Mouse (Mus musculus): ENCODE data around the gene Large2.

The Large2 gene

DNA sequence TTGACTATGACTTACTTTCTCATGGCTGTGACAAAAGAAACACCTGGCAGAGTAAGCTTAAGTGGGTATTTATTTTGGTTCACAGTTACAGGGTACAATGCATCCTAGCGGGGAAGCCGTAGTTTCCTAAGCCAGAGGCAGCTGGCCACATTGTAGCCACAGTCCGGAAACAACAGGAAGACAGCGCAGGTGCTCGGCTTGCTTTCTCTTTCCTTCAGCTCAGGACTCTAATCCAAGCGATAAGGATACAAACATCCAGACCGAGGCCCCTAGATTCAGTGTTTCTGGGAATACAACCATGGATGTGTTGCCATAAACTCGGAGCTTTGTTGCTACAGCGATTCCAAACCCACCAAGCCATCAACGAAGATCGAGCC lies 1.2 kb downstream of the Large2 start:
- ATAC-seq (ENCODE audit: insufficient number of reproducible peaks, low FRiP score, low TSS enrichment): no peak

DNA sequence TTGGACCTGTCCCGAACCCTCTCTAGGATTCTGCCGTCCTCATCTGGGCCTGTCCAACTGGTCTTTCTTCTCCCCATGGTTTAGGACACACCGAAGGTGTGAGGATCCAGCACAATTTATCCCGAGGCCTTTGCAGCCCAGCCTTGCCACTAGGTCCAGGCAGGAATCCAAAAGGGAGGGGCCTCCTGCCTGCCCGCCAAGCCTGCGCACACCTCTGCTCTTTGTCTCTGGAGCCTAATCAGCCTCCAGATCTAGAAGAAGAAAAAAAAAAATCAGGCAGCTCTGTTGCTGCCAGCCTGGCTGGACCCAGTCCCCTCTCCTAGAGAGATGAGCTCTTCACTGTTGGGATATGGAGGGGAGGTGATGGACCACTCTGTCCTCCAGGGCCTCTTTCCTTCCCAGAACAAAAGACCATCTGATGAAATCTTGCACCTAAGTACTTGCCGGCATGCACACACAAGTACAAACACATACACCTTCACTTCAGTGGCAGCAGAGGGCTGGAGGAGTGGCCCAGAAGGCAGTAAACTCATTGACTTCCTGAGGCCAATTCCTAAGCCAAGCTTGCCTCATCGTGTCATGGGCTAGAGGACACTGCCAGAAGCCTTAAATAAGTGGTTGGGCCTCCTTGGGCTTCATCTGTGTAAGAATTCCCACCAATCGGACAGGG lies 1.8 kb downstream of the Large2 start:
- no peak for ATAC-seq (ENCODE audit: insufficient number of reproducible peaks, low FRiP score, low TSS enrichment)

DNA sequence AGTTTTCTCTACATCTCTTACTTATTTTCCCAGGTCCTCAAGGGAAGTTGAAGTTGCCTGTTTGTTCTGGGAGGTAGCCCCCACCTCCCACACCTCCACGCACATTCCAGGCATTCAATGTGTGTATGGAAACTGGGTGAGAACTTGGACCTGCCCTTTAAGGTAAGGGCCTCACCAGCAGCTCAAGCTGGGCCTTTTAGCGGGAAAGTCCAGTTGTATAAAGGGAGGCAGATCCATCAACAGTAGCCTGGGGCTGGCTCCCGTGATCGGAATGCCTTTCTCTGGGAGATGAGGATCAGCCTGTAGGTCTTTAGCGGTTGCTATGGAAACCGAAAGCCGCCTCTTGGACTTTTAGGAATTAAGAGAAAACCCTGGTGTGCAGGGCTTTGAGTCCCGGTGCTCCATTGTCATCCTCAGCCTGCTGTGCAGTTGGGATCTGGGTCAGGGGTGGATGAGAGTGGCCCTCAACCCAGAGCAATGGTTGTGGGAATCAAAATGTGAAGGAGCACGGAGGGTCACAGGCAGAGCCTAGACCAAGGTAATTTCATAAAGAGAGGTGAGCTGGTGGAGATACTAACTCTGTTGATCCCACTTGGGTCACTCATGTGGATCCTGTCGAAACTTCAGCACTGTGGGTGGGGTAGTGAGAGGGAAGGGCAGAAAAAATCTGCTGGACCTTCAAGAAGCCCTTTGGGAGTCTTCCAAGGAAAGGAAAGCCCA lies 2.5 kb downstream of the Large2 start:
- no peak for ATAC-seq (ENCODE audit: insufficient number of reproducible peaks, low FRiP score, low TSS enrichment)

DNA sequence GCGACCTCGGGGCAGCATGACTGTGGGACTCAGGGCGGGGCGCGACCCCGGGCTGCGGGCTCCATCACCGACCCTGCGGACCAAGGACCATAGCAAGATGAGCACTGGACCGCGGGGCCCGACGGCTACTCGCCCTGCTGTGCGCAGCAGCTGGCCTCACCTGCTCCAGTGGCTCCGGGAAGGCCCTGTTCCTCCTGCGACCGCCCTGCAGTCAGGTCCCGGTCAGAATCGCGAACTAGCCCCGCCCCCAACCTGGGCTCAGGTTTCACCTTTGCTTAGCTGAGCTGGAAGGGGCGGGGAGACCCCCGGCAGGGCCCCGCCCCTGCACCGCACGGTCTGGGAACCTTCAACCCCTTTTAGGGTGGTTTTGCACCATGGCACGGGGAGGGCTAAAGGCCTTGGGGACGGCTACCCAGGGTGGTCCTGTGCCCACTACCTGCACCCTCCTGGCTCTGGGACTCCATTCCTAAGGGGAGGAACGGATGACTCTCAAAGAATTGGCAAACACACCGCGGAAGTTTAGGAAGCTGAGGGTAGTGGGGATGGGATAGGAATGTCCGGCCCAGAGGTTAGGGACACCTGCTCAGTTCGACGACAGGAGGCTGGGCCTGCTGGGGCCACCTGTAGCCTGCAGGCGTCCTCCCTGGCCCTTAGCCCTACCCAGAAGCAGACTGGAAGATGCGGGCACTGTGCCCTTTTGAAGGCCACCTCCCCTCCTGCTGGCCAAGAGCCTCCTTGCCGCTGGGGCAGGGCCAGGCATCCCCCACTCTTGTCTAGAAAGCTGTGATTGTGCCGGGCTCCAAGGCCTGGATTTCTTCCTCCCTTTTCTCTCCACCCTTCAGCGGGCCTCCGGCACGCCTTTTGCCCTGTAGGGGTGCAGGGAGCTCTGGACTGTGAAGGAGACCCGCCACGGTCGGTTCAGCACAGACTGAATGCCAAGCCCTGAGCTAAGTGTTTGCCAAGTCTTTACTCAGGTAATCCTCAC lies 3.6 kb downstream of the Large2 start:
- no peak for ATAC-seq (ENCODE audit: insufficient number of reproducible peaks, low FRiP score, low TSS enrichment)

DNA sequence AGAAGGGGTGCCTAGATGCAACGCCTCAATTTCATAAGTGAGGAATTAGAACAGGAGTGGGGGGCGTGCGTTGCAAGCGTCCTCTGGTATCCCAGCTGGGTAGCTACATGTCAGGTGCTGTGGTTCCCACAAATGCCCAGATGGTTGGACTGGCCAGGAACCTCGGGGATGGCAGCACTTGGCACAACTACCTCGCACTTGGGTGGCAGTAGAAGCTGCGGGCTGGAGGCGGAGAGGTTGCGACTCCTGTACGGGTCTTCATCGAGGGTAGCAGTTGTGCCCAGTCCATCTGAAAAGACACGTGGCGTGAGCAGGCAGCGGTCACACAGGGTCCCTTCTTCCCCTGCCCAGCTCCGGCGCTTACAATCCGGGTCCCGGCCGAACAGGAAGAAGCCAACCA lies 4.3 kb downstream of the Large2 start:
- ATAC-seq (ENCODE audit: insufficient number of reproducible peaks, low FRiP score, low TSS enrichment): no peak

DNA sequence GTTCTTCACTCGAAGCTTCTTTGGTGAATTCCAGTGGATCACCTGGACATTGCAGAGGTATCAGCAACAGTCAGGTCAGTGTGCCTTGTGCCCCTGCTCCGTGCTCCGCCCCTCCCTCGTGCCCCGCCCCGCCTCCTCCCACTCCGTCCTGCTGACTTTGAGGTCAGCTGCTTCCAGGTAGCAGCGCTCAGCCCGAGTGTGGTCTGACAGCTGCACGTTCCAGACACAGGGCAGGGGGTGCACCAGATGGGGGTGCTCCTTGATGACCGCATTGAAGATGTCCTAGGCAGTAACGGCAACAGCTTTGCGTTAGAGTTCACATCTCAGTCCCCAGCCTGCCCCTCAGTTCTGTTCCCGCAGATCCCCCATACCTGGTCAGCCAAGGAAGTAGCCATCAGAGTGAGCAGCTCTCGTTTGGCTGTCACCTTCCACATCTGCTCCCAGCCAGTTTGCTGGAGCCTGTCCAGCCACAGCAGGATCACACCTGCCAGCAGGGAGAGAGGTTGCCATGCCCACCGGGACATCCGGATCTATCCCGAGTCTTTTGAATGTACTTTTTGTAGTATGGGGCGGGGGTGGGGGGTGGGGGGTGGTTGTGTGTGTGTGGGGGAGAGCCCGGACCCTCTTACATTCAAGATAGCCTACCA lies 7.2 kb downstream of the Large2 start:
- ATAC-seq (ENCODE audit: insufficient number of reproducible peaks, low FRiP score, low TSS enrichment): no peak

DNA sequence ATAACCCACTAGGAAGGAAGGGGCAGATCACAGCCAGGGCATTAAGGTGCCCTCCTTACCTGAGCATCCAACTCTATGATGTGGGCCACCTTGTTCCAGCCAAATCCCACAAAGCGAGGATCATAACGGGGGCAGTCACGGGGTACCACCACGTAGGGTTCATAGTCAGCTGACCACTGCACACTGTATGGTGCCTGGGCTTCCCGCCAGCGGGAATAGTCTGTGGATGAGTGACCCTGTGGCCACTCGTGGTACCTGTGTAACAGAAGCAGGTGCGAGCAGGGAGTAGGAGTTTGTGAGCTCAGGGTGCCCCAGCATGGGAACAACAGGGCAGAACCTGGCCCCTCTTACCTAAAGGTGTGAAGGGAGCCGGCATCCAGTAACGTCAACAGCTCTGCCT lies 9.1 kb downstream of the Large2 start:
- ATAC-seq (ENCODE audit: insufficient number of reproducible peaks, low FRiP score, low TSS enrichment): no peak

DNA sequence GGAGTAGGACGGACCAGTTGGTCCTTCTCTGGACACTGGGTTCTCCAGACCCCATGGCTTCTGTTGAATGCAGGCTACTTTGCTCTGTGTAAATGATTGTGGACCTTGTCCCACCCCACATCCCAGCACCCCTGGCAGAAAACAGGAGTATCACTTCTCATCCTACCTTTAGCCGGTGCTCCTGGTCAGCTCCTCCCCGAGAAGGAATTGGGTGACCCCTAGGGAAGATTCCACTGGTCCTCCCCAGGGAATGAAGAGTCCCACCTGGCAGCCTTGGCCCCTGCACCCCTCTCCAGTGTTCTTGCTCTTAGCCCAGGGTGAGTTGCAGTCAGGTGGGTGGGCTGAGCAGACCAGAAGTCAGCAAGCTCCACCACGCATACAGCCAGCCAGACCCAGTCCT lies 10.6 kb downstream of the Large2 start:
- ATAC-seq (ENCODE audit: insufficient number of reproducible peaks, low FRiP score, low TSS enrichment): no peak

DNA sequence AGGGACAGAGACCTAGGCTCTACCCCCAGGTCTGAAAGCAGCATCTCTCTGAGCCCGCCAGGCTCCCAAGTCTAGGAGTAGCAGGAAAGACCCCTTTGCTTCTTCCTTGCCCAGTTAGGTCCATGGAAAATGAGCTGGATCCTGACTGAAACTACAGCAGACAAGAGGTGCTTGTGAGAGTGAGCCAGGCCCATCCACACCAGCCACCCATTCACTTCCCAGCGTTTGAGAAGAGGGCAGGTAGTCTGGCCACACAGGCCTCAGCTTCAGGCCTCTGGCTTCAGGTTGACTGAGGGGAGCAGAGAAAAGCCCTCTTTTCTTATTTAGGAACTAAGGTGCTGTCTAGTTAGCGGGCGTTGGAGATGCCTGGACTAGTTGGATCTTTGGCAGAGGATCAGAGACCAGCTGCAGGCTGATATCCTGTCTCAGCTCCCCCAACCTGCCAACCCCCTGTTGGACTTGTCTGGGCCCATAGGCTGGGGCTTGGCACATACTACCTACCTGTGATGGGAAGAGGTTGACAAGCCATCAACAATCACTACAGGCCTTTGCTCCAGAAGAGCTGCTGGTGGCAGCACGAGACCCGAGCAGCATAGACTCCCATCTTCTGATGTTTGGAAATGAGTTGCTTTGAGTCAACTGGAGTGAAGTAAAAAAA lies 12.0 kb downstream of the Large2 start:
- no peak for ATAC-seq (ENCODE audit: insufficient number of reproducible peaks, low FRiP score, low TSS enrichment)

DNA sequence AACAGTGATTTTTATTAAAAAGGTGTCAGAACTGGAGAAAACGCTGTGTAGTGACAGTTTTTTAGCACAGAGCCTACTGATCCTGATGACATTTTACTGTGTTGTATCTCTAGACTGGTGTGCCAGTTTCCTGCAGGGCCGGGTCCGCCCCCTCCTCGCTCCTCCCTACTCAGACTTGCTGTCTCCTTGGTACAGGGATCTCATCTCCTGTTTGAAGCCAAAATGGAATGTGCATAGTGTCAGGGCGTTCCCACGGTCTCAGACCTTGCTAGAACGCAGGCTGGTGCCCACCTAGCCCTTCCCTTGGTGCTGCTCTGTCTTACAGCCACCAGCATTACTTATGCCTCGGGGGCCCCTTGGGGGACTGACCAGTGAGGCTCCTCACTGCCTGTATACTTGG lies 12.9 kb downstream of the Large2 start:
- no peak for ATAC-seq (ENCODE audit: insufficient number of reproducible peaks, low FRiP score, low TSS enrichment)

DNA sequence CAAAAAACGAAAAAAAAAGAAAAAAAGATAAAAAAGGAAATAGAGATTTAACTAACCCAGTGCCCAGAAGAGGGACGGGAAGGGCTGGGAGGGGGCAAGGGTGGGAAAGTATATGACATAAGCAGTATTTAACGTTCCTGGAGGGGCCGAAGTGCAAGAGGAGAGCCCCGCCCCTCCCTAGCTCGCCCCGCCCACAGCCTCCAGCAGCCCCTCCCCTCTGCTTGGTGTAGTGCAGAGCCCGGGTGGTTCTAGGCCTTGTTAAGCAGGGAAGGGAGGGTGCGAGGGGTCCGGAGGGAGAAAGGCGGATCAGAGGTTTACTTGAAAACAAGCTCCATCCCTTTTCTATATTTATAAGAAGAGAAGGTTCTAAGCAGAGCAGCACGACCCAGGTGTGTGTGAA lies 13.8 kb downstream of the Large2 start:
- ATAC-seq (ENCODE audit: insufficient number of reproducible peaks, low FRiP score, low TSS enrichment): no peak

DNA sequence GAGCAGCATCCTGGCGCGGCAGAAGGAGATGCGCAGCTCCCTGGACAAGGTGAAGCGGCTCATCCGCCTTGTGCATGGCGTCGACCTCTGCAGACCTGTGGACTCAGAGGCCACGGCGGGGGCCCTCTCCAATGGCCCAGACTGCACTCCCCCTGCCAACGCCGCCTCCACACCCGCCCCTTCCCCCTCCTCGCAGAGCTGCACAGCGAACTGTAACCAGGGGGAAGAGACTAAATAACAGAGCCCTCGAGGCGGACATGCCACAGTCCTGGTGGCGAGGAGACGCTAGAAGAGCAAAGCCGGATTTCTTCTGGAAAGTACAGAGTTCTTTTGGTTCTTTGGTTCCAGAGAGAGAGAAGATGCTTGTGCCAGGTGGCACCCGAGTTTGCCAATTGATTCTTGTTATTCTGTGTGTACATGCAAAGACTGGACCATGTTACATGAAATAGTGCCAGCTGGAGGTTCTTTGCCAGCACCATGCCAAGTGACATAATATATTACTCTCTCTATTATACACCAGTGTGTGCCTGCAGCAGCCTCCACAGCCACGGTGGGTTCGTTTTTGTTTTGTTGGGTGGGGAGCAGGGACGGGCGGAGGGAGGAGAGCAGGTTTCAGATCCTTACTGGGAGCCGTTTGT lies 14.4 kb downstream of the Large2 start:
- no peak for ATAC-seq (ENCODE audit: insufficient number of reproducible peaks, low FRiP score, low TSS enrichment)

DNA sequence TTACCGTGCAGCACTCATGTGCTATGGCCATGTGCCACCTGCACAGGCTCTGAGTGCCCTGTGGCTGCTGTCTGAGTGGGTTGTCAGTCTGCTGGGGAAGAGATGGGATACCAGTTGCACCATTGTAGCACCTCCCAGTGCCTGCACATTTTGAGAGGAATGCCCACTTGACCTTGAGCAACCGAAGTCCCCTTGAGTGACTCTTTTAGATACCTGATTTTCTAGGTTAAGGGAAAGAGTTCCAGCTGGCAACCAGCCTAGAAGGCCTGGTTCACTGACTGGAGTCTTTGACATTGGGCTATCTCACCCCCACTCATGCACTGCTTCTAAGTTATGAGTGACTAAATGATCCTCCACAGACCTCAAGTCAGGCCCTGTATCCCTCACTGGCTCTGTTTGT lies 15.4 kb downstream of the Large2 start:
- no peak for ATAC-seq (ENCODE audit: insufficient number of reproducible peaks, low FRiP score, low TSS enrichment)

DNA sequence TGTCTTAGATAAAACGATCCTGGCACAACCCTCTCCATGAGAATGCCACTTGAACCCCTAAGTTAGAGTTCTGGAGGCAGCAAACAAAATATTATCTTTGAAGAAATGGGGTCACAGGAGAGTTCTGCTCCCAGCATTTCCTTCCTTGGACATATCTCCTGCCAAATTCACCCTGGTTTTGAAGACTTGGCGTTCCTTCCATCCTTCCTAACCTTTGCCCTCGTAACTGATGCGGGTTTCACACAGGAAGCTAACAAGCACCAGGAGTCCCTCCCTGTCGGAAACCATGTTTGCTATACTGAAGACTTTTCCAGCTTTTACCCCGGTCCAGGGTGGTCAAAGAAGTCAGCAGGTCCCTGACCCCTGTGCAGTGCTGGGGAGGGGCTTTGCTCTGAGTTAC lies 20.4 kb downstream of the Large2 start:
- no peak for ATAC-seq (ENCODE audit: insufficient number of reproducible peaks, low FRiP score, low TSS enrichment)

DNA sequence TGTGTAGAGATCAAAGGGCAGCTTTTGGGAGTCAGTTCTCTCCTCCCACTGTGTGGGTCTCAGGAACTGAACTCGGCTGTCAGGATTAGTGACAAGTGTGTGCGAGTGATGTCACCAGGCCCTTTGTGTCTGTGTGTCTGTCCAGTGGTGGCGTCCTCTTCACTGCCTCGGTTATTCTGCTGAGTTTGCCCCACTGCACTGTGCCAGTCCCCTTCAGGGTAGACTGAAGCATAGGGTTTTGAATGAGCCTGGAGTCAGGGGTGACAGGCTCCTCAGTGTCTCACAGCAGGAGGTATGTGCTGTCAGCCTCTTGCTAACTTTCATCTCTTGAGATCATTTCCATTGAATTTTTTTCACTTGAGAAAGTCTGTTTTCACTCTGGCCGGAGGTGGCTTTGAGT lies 21.3 kb downstream of the Large2 start:
- no peak for ATAC-seq (ENCODE audit: insufficient number of reproducible peaks, low FRiP score, low TSS enrichment)

DNA sequence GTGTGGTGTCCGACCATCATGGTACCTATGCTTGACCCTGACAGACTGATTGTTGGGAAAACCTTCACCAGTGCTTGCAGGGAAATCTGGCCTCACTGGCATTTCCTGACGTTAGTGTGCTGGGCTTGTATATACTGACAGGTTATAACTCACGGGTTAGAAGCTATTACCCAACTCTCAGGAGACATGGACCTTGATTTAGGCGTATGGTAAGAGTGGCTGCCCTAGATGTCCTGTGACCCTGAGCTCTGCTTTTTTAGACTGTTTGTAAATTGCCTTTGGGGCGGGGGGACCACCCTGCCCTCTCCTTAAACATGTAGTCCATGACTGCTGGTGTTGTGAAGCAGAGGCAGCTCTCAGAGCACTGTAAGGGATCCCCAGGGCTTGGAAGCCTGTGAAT lies 24.0 kb downstream of the Large2 start:
- ATAC-seq (ENCODE audit: insufficient number of reproducible peaks, low FRiP score, low TSS enrichment): no peak

DNA sequence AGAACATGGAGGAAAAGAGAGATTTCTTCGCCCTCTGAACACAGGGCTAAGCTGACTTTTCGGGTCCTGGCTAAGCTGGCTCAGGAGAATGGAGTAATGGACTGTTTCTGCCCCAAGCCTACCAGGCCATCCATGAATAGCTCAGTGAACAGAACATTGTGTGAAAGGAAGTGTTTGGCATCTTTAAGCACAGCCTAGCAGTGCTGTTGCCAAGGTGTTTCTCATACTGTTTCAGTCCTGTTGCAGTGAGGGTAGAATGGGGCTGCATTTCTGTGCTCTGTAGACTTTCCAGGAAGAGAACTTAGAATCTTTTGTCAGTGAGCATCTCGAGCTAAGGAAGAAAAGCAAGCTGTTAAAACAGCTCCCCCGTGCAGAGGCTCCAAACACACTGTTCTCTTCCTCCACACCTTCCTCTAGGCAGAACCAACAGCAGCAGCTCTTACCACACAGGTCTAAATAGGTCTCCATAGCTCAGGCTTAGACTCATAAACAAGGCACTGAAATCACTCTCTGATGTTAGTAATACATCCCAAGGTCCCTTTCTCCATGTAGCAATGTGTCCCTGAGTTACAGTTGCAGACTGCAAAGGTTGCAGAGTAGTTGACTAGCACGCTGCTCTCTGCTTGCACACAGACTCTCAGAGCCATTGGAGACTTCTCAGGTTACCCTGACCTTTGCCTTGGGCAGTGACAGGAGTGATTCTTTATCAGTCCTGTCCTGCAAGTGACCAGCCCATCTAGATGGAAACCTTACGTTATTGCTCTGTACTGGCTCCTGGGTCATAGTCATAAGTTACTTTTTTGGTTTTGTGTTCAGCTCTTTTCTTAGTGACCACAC lies 24.9 kb downstream of the Large2 start:
- no peak for ATAC-seq (ENCODE audit: insufficient number of reproducible peaks, low FRiP score, low TSS enrichment)

DNA sequence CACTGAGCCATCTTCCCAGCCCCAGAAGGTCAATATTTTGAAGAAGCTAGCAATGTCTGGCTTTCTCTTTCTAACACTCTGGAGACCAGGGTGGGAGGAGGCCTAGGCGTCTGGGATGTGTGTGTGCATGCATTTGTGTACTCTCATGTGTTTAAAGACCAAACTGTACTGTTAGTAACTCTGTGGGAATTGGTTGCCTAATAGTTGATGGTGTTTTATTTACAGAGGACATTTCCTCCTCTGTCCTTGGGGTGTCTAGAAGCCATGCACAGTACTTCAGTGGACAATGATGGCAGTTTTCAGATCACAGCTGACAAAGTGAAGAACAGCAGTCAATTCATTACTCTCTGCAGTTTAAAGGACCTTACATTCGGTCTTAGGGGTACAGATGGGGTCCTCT lies 27.5 kb downstream of the Large2 start:
- ATAC-seq (ENCODE audit: insufficient number of reproducible peaks, low FRiP score, low TSS enrichment): no peak

DNA sequence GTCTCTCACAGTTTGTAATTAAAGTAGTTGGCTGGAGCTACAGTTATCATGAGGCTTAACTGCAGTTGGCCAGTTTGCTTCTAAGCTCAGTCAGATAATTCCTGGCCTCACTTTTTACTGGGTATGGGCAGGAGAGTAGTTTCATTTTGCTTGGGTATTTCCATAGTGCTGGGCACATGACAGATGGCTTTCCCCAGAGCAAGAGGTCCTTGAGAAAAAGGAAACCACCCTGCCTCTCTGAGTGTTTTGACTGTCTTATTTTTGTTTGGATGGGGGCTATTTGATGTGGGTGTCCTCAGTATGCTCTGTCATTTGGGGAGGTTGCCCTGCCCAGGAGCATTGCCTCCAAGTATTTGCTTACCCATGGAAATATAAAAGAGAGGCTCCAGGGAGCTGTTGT lies 32.3 kb downstream of the Large2 start:
- no peak for ATAC-seq (ENCODE audit: insufficient number of reproducible peaks, low FRiP score, low TSS enrichment)
